Mouse (Mus musculus) heart, adult 2 months (tissue): ENCODE results near the gene Psma7. TPM values are rescaled to one million over a fixed set of nuclear protein-coding genes. Genes with fewer than 3 reads are reported as not detected.

Experiments used
- DNase-seq, 2 experiments: peaks; one replicate each; pipeline ENCODE4 v3.0.0; 2021
- H3K27ac ChIP-seq: fragments of 200-600 bp; 2 replicates; pipeline ENCODE4 v1.8.1; 2022
- H3K27me3 ChIP-seq: fragments of 200-500 bp; 2 replicates; pipeline ENCODE4 v1.6.1; 2012; ENCODE audit warnings: mild to moderate bottlenecking, low read length, inconsistent platforms, mixed read lengths; ENCODE audit not compliant: control insufficient read depth, insufficient read depth
- H3K36me3 ChIP-seq: fragments of 200-500 bp; 2 replicates; pipeline ENCODE4 v1.6.1; 2012; ENCODE audit warnings: low read length, inconsistent platforms; ENCODE audit not compliant: control insufficient read depth, insufficient read depth
- H3K4me1 ChIP-seq: fragments of 200-500 bp; 2 replicates; pipeline ENCODE4 v1.6.1; 2011; ENCODE audit warnings: low read length; ENCODE audit not compliant: control insufficient read depth, insufficient read depth
- H3K4me3 ChIP-seq: fragments of 200-600 bp; 2 replicates; pipeline ENCODE4 v1.8.1; 2022
- H3K79me2 ChIP-seq: fragments of 200-500 bp; replicated peaks from 2 replicates; pipeline ENCODE4 v1.6.1; 2012; ENCODE audit warnings: mild to moderate bottlenecking, inconsistent platforms, low read length, moderate library complexity, mixed read lengths; ENCODE audit not compliant: control insufficient read depth, insufficient read depth
- H3K9ac ChIP-seq: fragments of 200-500 bp; 2 replicates; pipeline ENCODE4 v1.6.1; 2012; ENCODE audit warnings: low read depth, mild to moderate bottlenecking, control low read depth, inconsistent platforms, low read length, mixed read lengths
- CTCF ChIP-seq: fragments of 200-600 bp; IDR thresholded peaks from 2 replicates; pipeline ENCODE4 v1.8.1; 2022; ENCODE audit warnings: antibody characterized with exemption, mild to moderate bottlenecking, moderate library complexity
- EP300 ChIP-seq: fragments of 200-500 bp; IDR thresholded peaks from 2 replicates; pipeline ENCODE4 v1.6.1; 2011; ENCODE audit warnings: low read depth, low read length, control low read depth; ENCODE audit not compliant: insufficient read depth
- POLR2A ChIP-seq: fragments of 200-500 bp; IDR thresholded peaks from 2 replicates; pipeline ENCODE4 v1.6.1; 2011; ENCODE audit warnings: mild to moderate bottlenecking, low read depth, low read length, control low read depth; ENCODE audit not compliant: insufficient read depth
- WGBS: fragments of 180-500 bp; shearing (Covaris S2); methylation state at CpG from one replicate; pipeline ENCODE4 v1.1.7; 2018; 5-methylcytosine and 5-hydroxymethylcytosine counted together
- intact Hi-C: fragments of 180-260 bp; cut with DNase I; formaldehyde crosslinking; loops from one replicate; pipeline ENCODE4 v1.15.1; 2025
- polyA plus RNA-seq: library from polyadenylated mRNA; depleted of rRNA; stranded (reverse); fragments of >200 nt; gene quantifications from 2 replicates; pipeline ENCODE4 v1.2.3, GENCODE M21; 2012
- total RNA-seq, 2 experiments: library from RNA; stranded (reverse); gene quantifications; 2 replicates each; pipeline ENCODE4 v1.2.3; 2021

The Psma7 gene
- total and polyA plus RNA-seq, 3 experiments = 134 to 162 (median 140) TPM

DNA sequence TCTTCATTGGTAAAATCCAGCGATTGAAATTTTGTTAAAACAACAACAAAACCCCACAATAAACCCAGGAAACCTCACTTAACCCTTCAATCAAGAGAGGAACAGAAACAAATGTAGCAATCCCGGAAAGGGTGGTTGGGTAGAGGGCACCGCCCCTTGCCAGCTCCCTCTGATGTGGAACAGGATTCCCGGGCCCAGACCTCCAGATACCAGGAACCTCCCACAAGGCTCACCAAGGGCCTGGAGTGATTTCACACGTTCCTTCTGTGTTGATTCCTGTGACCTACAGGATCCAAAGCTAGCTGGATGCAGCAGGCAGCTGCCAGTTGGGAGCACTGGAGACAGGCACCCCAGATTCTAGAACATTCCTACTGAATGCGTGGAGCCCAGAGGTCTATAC, 1.8 kb downstream of the Psma7 start:
- Histone ChIP-seq H3K36me3 (no peaks in the 10 kb centered on the region), H3K4me3 (no peak overlapping the region), H3K27ac (no peak overlapping the region), H3K4me1 (peaks cover 6% of the 10 kb centered on the region), H3K79me2 (peaks cover 4% of the 10 kb centered on the region), H3K27me3 (no peaks in the 10 kb centered on the region), H3K9ac (no peak overlapping the region)
- no peak for TF ChIP-seq EP300
- no peak for TF ChIP-seq CTCF
- TF ChIP-seq POLR2A = no peak
- WGBS = 35% methylated on average over 6 of the region's 6 CpGs
- intact Hi-C loops = no loop called here
- no peak for DNase-seq

DNA sequence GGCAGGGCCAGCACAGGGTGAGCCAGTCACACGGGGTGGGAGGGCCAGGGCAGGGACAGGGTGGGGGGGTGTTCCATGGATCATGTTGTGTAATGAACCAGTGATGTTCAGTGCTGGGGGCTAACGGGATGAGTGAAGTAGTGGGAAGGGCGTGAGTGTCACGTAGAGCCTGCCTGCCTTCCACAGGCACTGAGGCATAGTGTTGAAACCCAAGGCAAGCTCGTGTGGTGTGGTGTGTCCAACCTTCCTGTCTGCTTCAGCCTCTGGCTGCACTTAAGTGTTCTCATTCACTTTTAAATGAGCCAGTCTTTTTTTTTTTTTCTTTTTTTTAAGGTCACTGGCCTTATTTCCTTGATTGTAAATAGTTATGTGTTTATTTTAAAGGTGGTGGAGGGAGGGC, 7.5 kb downstream of the Psma7 start:
- WGBS = 73% methylated on average over 5 of the region's 5 CpGs
- TF ChIP-seq POLR2A (no peak), EP300 (no peak), CTCF (no peak)
- Histone ChIP-seq H3K79me2 (no peaks in the 10 kb centered on the region; the same call in 1 of the 2 replicates), H3K4me1 (peaks cover 3% of the 10 kb centered on the region), H3K36me3 (no peaks in the 10 kb centered on the region), H3K4me3 (no peak overlapping the region), H3K9ac (no peak overlapping the region), H3K27ac (no peak overlapping the region), H3K27me3 (no peaks in the 10 kb centered on the region)
- DNase-seq = no peak
- intact Hi-C loops = no loop called here

DNA sequence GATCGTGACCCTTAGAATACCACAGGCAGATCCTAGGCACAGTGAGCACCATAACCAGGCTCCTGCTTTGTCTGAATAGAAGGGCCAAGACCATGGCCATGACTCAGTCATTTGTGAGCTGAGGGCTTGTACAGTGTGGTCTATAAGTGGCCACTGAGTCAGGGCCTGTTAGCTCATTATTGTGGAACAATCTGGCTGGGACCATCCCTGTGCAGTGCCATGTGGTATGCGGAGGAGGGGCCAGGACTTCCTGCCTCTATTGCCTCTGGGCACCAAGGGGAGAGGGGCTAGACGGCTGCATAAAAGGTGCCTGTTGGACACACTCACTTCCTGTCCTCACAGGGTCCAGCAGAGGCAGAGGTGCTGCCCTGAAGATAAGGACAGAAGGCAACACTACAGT, 8.3 kb downstream of the Psma7 start:
- TF ChIP-seq CTCF = no peak
- no peak for TF ChIP-seq EP300
- TF ChIP-seq POLR2A = no peak
- intact Hi-C loops = no loop called here
- Histone ChIP-seq H3K4me1 (peaks cover 3% of the 10 kb centered on the region), H3K9ac (no peak overlapping the region), H3K79me2 (no peaks in the 10 kb centered on the region; the same call in 1 of the 2 replicates), H3K36me3 (no peaks in the 10 kb centered on the region), H3K27ac (no peak overlapping the region), H3K27me3 (no peaks in the 10 kb centered on the region), H3K4me3 (no peak overlapping the region)
- 60% methylated on average over 3 of the region's 3 CpGs for WGBS
- no peak for DNase-seq

DNA sequence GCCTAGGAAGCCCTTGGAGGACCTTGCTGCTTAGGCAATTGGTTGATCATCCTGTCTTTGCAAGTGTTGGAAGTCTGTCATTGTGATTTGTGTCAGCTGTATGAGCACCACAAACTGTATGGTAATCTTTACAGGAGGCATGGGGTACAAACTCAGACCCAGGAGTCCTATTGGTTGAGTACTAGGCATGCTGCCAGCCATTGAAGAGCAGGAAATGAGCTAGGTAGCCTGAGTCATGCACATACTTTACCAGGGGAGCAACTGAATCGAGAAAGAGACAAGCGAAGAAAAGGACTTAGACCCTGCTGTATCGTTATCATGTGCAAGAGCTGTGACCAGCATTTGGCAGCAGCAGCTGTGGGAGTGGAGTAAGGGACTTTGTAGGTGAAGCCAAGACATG, 9.3 kb downstream of the Psma7 start:
- TF ChIP-seq POLR2A (no peak), CTCF (no peak), EP300 (no peak)
- WGBS = 13% methylated on average over 3 of the region's 3 CpGs
- no peaks in the 10 kb centered on the region for H3K36me3 ChIP-seq
- no peak overlapping the region for H3K9ac ChIP-seq
- no peak overlapping the region for H3K4me3 ChIP-seq
- peaks cover 3% of the 10 kb centered on the region for H3K4me1 ChIP-seq
- H3K79me2 ChIP-seq = no peaks in the 10 kb centered on the region
- intact Hi-C loops = no loop called here
- DNase-seq = no peak
- H3K27ac ChIP-seq = no peak overlapping the region
- no peaks in the 10 kb centered on the region for H3K27me3 ChIP-seq

DNA sequence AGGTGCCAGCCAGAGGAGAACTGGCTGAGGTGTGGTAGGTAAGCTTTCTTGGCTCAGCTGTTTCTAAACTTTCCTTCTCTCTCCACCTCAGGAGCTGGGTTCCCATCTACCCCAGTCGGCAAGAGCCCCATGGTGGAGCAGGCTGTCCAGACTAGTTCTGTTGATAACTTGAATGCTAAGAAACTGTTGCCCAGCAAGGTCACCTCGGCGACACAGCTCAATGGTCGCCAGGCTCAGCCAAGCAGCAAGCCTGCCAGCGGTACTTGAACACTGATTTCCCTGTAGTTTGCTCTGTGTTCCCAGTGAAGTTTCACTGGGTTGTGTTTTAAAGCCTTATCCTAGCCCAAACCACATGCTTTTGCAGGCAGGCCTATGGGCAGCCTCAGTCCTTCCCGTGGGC, 11.0 kb downstream of the Psma7 start:
- Histone ChIP-seq H3K27ac (no peak overlapping the region), H3K36me3 (no peaks in the 10 kb centered on the region), H3K4me3 (no peak overlapping the region), H3K4me1 (peaks cover 5% of the 10 kb centered on the region), H3K27me3 (no peaks in the 10 kb centered on the region), H3K79me2 (no peaks in the 10 kb centered on the region), H3K9ac (no peak overlapping the region)
- DNase-seq = no peak
- no peak for TF ChIP-seq CTCF
- no peak for TF ChIP-seq EP300
- no peak for TF ChIP-seq POLR2A
- WGBS = 70% methylated on average over 6 of the region's 6 CpGs
- intact Hi-C loops = no loop called here

DNA sequence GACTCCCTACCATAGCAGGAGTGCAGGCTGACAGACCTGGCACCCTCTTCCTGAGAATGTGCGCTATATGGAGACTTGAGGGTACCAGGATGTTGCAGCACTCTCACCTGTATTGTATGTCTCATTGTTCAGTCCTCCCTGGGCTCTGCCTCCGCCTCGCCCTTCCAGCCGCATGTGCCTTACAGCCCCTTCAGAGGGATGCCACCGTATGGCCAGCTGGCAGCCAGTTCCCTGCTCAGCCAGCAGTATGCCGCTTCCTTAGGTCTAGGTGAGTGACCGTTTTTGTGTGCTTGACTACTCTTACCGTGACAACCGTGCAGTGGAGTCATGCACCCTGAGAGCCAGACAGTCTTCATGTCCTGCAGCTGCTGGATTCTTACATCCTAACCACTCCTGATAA, 14.5 kb downstream of the Psma7 start:
- H3K36me3 ChIP-seq = no peaks in the 10 kb centered on the region
- no peaks in the 10 kb centered on the region for H3K27me3 ChIP-seq
- no peaks in the 10 kb centered on the region for H3K79me2 ChIP-seq
- H3K9ac ChIP-seq = no peak overlapping the region
- peaks cover 6% of the 10 kb centered on the region for H3K4me1 ChIP-seq
- no peak for DNase-seq
- no peak overlapping the region for H3K4me3 ChIP-seq
- WGBS = 60% methylated on average over 9 of the region's 9 CpGs
- intact Hi-C loops = no loop called here
- no peak overlapping the region for H3K27ac ChIP-seq
- TF ChIP-seq EP300 = no peak
- TF ChIP-seq CTCF = no peak
- no peak for TF ChIP-seq POLR2A
